Mouse (Mus musculus) C2C12 (cell line): ENCODE results near the gene Rnf13. TPM values are rescaled to one million over a fixed set of nuclear protein-coding genes. Genes with fewer than 3 reads are reported as not detected.
A peak's percentile ranks its signal among the peaks of the same experiment; 100 is the strongest.

Source experiments
- H3K27me3 ChIP-seq: one replicate; pipeline ENCODE4 v1.6.1; 2011; ENCODE audit not compliant: control insufficient read depth, insufficient read depth, insufficient read length
- H3K36me3 ChIP-seq: one replicate; pipeline ENCODE4 v1.6.1; 2011; ENCODE audit not compliant: control insufficient read depth, insufficient read depth
- H3K4me3 ChIP-seq: one replicate; pipeline ENCODE4 v1.5.1; 2011; ENCODE audit warnings: mild to moderate bottlenecking, control low read depth; ENCODE audit not compliant: poor library complexity, insufficient read depth, severe bottlenecking
- H3K79me2 ChIP-seq: one replicate; pipeline ENCODE4 v1.6.1; 2011; ENCODE audit not compliant: control insufficient read depth, insufficient read depth
- H3K79me3 ChIP-seq: one replicate; pipeline ENCODE4 v1.6.1; 2011; ENCODE audit warnings: low read depth, control low read depth
- H3ac ChIP-seq: one replicate; pipeline ENCODE3; 2011; ENCODE audit warnings: low read depth; ENCODE audit not compliant: control insufficient read depth, insufficient read length
- CEBPB ChIP-seq: IDR thresholded peaks from one replicate; pipeline ENCODE4 v1.6.1; 2011; ENCODE audit warnings: low read depth, mild to moderate bottlenecking, control low read depth, moderate library complexity
- CTCF ChIP-seq: IDR thresholded peaks from one replicate; pipeline ENCODE4 v1.5.1; 2011; ENCODE audit not compliant: control insufficient read depth, insufficient read depth, insufficient read length
- FOSL1 ChIP-seq: IDR thresholded peaks from one replicate; pipeline ENCODE4 v1.8.0; 2011; ENCODE audit warnings: mild to moderate bottlenecking, low read length; ENCODE audit not compliant: poor library complexity, insufficient read depth, severe bottlenecking
- MAX ChIP-seq: IDR thresholded peaks from one replicate; pipeline ENCODE4 v1.6.1; 2011; ENCODE audit warnings: mild to moderate bottlenecking, control low read depth
- MYOD1 ChIP-seq: IDR thresholded peaks from one replicate; pipeline ENCODE4 v1.6.1; 2011; ENCODE audit warnings: low read depth; ENCODE audit not compliant: control insufficient read depth, insufficient read length
- MYOG ChIP-seq: IDR thresholded peaks from one replicate; pipeline ENCODE4 v1.6.1; 2011; ENCODE audit not compliant: control insufficient read depth, insufficient read length; ENCODE audit errors: extremely low read depth
- USF1 ChIP-seq: IDR thresholded peaks from one replicate; pipeline ENCODE4 v1.6.1; 2011; ENCODE audit warnings: low read depth, mild to moderate bottlenecking, control low read depth, moderate library complexity
- long read RNA-seq, 2 experiments: library from polyadenylated mRNA; unstranded; transcript quantifications; one replicate each; pipeline ENCODE4 v2.0.0; 2019 to 2020
- polyA plus RNA-seq: library from polyadenylated mRNA; unstranded; fragments of >200 nt; fragmentation: generic; extraction: Trizol; gene quantifications from one replicate; pipeline ENCODE4 v1.2.1, GENCODE M21; 2012; ENCODE audit warnings: missing spikeins

The Rnf13 gene
- polyA plus RNA-seq, result 7.4 TPM
- long read RNA-seq, experiment 1, transcript Rnf13-201 (10 exons, 2,678 nt), result major isoform, 40 of 55 reads
- long read RNA-seq, experiment 1, partial matches to known transcripts, result 3 of 55 reads
- long read RNA-seq, experiment 1, other reads (novel, unspliced or antisense), result 8 of 55 reads
- long read RNA-seq, experiment 2, transcript Rnf13-209 (9 exons, 1,062 nt), result minor isoform, 6 of 257 reads
- long read RNA-seq, experiment 2, transcript Rnf13-201 (10 exons, 2,678 nt), result major isoform, 197 of 257 reads
- long read RNA-seq, experiment 2, partial matches to known transcripts, result 7 of 257 reads
- long read RNA-seq, experiment 2, other reads (novel, unspliced or antisense), result 43 of 257 reads

DNA sequence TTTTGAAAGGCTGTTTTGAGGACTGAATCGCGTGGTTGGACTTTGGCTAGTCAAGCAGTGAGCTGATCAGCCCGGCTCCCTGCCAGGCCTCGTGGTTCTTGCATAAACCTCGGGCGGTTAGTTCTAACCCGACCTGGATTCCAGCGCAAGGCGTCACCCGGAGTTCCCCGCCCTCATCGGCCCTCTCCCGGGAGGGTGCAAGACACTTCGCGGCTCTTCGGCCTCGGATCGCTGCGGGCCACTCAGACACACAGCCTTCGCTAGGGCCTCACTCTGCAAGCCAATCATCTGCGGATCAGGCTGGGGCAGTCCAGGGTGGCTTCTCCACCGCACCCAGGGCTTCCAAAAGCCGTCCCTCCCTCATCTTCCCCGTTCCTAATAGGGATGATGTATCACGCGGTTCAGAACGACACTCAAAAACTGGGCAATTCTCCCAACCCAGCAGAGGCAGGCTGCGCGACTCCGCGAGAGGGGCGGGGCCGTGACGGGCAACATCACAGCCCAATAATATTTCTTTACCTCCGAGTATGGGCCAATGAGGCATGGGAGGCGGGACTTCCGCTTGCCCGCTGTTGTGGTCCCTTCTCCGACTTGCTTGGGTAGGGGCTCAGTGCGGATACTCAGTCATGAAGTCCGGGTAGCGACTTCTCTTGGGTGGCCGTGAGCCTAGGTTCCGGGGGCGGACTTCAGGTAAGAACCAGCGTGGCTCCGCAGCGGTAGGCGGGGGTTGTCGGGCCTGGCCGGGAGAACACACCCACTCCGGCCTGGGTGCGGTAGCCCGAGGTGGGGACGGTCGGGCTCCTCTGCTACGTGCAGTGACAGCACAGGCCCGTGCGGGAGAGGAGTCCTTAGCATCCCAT lies at the start of gene Rnf13:
Gene Rnf13 (plus strand): TSS at position 552 of the 860 bp plus-strand sequence.
- TF ChIP-seq MAX (peak; percentile 93), MYOG (no peak), CEBPB (peak; percentile 72), MYOD1 (no peak)
- Histone ChIP-seq H3K27me3 (no peaks in the 10 kb centered on the region), H3K4me3 (peak within 1 kb of the TSS; percentile 79), H3K36me3 (no peaks in the 10 kb centered on the region), H3ac (peak within 1 kb of the TSS; percentile 80), H3K79me2 (peaks cover 32% of the 10 kb centered on the region), H3K79me3 (peaks cover 16% of the 10 kb centered on the region)

DNA sequence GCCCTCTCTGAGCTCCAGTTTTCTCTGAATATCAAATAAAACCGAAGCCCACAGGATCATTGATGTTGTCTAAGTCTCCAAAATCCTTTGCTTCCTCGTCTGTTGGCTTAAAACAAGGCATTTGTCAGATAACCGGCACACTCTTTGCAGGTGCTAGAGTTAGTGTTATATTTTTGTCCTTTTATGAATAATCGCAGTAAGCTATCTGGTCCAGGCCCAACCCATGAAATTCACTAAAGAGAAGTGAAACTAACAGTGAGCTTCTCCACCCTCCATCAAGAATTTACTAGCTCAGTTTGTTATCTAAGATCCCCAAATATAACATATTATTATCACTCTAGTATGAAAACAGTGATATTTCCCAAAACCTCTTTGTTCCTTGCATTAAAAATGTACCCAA lies 44.1 kb upstream of the Rnf13 start:
- peaks cover 33% of the 10 kb centered on the region for H3K27me3 ChIP-seq
- H3K79me3 ChIP-seq, result no peaks in the 10 kb centered on the region
- H3K36me3 ChIP-seq, result no peaks in the 10 kb centered on the region
- H3ac ChIP-seq, result no peak overlapping the region
- no peak overlapping the region for H3K4me3 ChIP-seq
- H3K79me2 ChIP-seq, result no peaks in the 10 kb centered on the region
- no peak for TF ChIP-seq MAX
- no peak for TF ChIP-seq MYOD1
- TF ChIP-seq CEBPB, result no peak
- TF ChIP-seq MYOG, result no peak
- TF ChIP-seq USF1, result no peak
- TF ChIP-seq FOSL1, result no peak
- no peak for TF ChIP-seq CTCF

DNA sequence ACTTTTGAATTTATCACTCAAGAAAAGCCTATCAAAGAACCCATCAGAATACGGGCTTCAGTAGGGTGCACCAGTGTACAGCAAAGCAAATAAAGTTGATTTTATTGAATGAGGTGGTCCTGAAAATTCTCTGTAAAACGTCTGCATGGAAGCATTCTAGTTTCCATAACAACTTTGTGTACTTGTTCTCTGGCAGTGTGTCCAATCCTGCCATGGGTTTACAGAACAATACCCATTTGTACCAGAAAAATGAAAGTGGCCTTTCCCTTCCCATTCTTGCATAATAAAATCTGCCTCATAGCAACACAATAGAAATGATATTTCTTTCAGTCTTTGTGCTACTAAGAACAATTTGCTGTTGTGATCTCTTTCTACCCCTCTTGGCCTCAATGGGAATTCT lies 43.1 kb upstream of the Rnf13 start, which contains the start of gene Ankub1:
Gene Ankub1 (minus strand): TSS at position 81 of the 400 bp plus-strand sequence.
- Histone ChIP-seq H3K4me3 (no peak within 1 kb of the TSS), H3K36me3 (no peaks in the 10 kb centered on the region), H3K27me3 (peaks cover 33% of the 10 kb centered on the region), H3K79me2 (no peaks in the 10 kb centered on the region), H3ac (no peak within 1 kb of the TSS), H3K79me3 (no peaks in the 10 kb centered on the region)
- TF ChIP-seq MYOD1, result no peak
- TF ChIP-seq USF1, result no peak
- no peak for TF ChIP-seq MAX
- no peak for TF ChIP-seq MYOG
- TF ChIP-seq CEBPB, result no peak
- TF ChIP-seq CTCF, result no peak
- no peak for TF ChIP-seq FOSL1

DNA sequence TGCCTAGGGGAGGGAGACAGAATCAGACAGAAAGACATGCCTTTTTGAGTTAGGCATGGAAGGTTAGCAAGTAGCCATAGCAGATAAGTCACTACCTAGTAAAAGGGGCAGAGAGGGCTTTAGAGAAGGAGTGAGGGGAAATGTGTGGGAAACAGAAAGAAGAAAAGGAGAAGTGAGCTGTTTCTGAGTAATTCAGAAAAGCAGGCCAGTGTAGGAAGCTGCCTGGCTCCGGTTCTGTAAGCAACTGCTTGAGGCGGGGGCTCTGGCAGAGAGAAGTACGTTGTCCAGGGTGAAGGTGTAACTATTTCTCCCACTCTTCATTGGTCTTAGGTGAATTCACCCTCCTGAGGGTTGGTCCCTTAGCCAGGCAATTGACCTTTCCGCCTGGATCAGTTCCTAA lies 39.6 kb upstream of the Rnf13 start:
- Histone ChIP-seq H3K27me3 (peaks cover 26% of the 10 kb centered on the region), H3ac (no peak overlapping the region), H3K4me3 (no peak overlapping the region), H3K79me2 (no peaks in the 10 kb centered on the region), H3K36me3 (no peaks in the 10 kb centered on the region), H3K79me3 (no peaks in the 10 kb centered on the region)
- TF ChIP-seq CTCF, result no peak
- no peak for TF ChIP-seq USF1
- TF ChIP-seq MYOD1, result no peak
- TF ChIP-seq MYOG, result no peak
- TF ChIP-seq FOSL1, result no peak

DNA sequence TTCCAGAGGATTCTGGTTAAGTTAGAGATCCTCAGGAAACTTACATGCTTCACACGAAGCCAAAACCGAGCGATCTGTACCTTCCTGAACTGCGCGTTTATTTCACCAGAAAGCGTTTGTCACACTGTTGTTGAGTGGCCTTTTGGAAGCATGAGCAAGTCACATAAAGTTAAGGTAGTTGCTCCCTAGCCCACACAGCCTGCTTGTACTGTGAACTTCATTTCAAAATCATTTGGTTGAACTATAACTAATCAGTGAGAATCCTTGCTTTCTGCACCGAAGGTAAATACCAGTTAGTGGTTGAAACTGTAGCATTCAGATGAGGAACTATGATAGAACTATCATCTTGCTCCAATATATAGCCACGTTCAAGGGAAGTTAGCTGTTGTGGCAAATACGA lies 39.1 kb upstream of the Rnf13 start:
- Histone ChIP-seq H3K4me3 (no peak overlapping the region), H3K79me2 (no peaks in the 10 kb centered on the region), H3K36me3 (no peaks in the 10 kb centered on the region), H3K27me3 (peaks cover 26% of the 10 kb centered on the region), H3K79me3 (no peaks in the 10 kb centered on the region), H3ac (no peak overlapping the region)
- no peak for TF ChIP-seq MYOG
- TF ChIP-seq MAX, result no peak
- TF ChIP-seq USF1, result no peak
- no peak for TF ChIP-seq CTCF
- TF ChIP-seq FOSL1, result no peak
- TF ChIP-seq CEBPB, result no peak
- no peak for TF ChIP-seq MYOD1
